Mouse (Mus musculus): ENCODE measurements around the gene Vgll4. TPM values are rescaled to one million over a fixed set of nuclear protein-coding genes. Genes with fewer than 3 reads are reported as not detected.

Vgll4 gene
- total and polyA plus RNA-seq, 2 experiments = 24.3 to 44.5 TPM

DNA sequence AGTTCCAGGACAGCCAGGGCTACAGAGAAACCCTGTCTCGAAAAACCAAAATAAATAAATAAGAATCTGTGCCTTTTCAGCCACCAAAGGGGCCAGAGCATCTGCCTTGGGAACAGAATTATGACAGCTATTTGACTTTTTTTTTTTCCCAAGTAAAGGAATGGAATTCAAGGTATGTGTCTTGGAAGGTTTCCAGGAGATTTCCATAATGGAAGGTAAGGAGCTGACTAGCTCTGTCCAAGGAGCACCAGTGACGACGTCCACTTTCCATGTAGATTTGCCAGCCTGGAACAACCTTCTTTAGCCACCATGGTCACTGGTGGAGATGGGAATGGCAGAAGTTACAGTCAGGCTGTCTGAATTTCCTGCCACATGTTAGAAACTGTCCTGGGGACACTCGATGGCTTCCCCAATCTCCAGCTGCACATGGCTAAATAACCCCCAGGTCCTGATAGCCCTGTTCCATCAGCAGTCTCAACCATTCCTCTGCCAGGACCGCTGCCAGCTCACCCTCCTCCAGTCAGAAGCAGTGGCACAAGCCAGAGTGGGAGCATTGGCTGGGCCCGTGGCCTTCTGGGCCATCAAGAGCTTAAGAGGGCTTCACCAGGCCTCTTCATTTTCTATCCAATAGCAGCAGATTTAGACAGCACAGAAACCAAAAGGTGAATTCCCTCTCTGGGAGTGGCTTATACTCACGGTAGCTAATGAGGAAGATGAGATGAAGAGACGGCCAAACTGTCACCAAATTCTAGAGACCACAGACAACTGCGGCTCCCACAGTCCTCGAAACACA lies 8.3 kb downstream of the Vgll4 start:
- Histone ChIP-seq H3K79me2 (ENCODE audit: control insufficient read depth, insufficient read depth, low read length) (peaks cover 57% of the 10 kb centered on the region; the same call in 1 of the 2 replicates), H3K4me3 (ENCODE audit: insufficient read depth, low read depth, low read length) (no peak overlapping the region), H3K36me3 (ENCODE audit: control insufficient read depth, insufficient read depth, low read length) (no peaks in the 10 kb centered on the region), H3K27ac (replicated peaks; ENCODE audit: insufficient read depth, low read depth, low read length) (no peak overlapping the region), H3K27me3 (ENCODE audit: control insufficient read depth, insufficient read depth, low read length) (no peaks in the 10 kb centered on the region), H3K4me1 (ENCODE audit: control insufficient read depth, insufficient read depth, low read length) (peaks cover 9% of the 10 kb centered on the region; the same call in 1 of the 2 replicates), H3K9ac (ENCODE audit: low read depth, low read length) (no peak overlapping the region)
- 89% methylated on average over 10 of the region's 10 CpGs for WGBS
- no peak for DNase-seq (ENCODE audit: extremely low read depth, low read depth, low spot score)
- no peak for TF ChIP-seq CTCF (IDR thresholded peaks at IDR 0.05; ENCODE audit: low read depth, low read length)
- TF ChIP-seq POLR2A (IDR thresholded peaks at IDR 0.05; ENCODE audit: extremely low read depth, insufficient read depth, low read length) = no peak

DNA sequence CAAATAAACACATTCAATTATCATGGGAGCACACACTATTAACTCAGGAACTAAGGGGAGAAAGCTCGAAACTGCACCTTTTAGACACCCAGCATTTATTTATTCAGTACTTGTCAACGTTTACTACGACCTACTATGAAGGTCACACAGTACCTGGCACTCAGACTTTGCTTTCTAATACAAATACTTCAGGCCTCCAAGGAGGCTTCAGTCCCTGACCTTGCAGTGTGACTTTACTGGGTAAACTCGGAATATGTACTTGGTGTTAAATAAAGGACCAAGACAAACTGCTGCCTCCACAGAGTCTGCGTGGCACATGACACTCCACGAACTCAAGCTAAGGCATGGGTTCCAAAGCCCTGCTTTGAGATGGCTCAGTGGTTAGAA lies 10.8 kb downstream of the Vgll4 start:
- Histone ChIP-seq H3K79me2 (ENCODE audit: control insufficient read depth, insufficient read depth, low read length) (peaks cover 45% of the 10 kb centered on the region; the same call in 1 of the 2 replicates), H3K9ac (ENCODE audit: low read depth, low read length) (no peak overlapping the region), H3K27ac (replicated peaks; ENCODE audit: insufficient read depth, low read depth, low read length) (no peak overlapping the region), H3K4me1 (ENCODE audit: control insufficient read depth, insufficient read depth, low read length) (no peaks in the 10 kb centered on the region), H3K36me3 (ENCODE audit: control insufficient read depth, insufficient read depth, low read length) (no peaks in the 10 kb centered on the region), H3K27me3 (ENCODE audit: control insufficient read depth, insufficient read depth, low read length) (no peaks in the 10 kb centered on the region), H3K4me3 (ENCODE audit: insufficient read depth, low read depth, low read length) (no peak overlapping the region)
- WGBS = 41% methylated on average over 6 of the region's 6 CpGs
- TF ChIP-seq CTCF (IDR thresholded peaks at IDR 0.05; ENCODE audit: low read depth, low read length) = no peak
- TF ChIP-seq POLR2A (IDR thresholded peaks at IDR 0.05; ENCODE audit: extremely low read depth, insufficient read depth, low read length) = no peak
- no peak for DNase-seq (ENCODE audit: extremely low read depth, low read depth, low spot score)

GRCm38 (mm10) chr6:114958249-114959011 lies 11.4 kb downstream of the Vgll4 start:
- no peak for DNase-seq (ENCODE audit: extremely low read depth, low read depth, low spot score)
- Histone ChIP-seq H3K27ac (replicated peaks; ENCODE audit: insufficient read depth, low read depth, low read length) (no peak overlapping the region), H3K9ac (ENCODE audit: low read depth, low read length) (no peak overlapping the region), H3K79me2 (ENCODE audit: control insufficient read depth, insufficient read depth, low read length) (peaks cover 40% of the 10 kb centered on the region; the same call in 1 of the 2 replicates), H3K4me3 (ENCODE audit: insufficient read depth, low read depth, low read length) (no peak overlapping the region), H3K27me3 (ENCODE audit: control insufficient read depth, insufficient read depth, low read length) (no peaks in the 10 kb centered on the region), H3K36me3 (ENCODE audit: control insufficient read depth, insufficient read depth, low read length) (no peaks in the 10 kb centered on the region), H3K4me1 (ENCODE audit: control insufficient read depth, insufficient read depth, low read length) (peaks cover 2% of the 10 kb centered on the region; the same call in 1 of the 2 replicates)
- TF ChIP-seq POLR2A (IDR thresholded peaks at IDR 0.05; ENCODE audit: extremely low read depth, insufficient read depth, low read length) (no peak), CTCF (IDR thresholded peaks at IDR 0.05; ENCODE audit: low read depth, low read length) (no peak)
- 86% methylated on average over 10 of the region's 10 CpGs for WGBS

GRCm38 (mm10) chr6:114957756-114958155 lies 12.0 kb downstream of the Vgll4 start:
- 81% methylated on average over 12 of the region's 12 CpGs for WGBS
- H3K27ac ChIP-seq (replicated peaks; ENCODE audit: insufficient read depth, low read depth, low read length) = no peak overlapping the region
- no peak for TF ChIP-seq CTCF (IDR thresholded peaks at IDR 0.05; ENCODE audit: low read depth, low read length)
- no peak for TF ChIP-seq POLR2A (IDR thresholded peaks at IDR 0.05; ENCODE audit: extremely low read depth, insufficient read depth, low read length)
- peaks cover 36% of the 10 kb centered on the region; the same call in 1 of the 2 replicates for H3K79me2 ChIP-seq (ENCODE audit: control insufficient read depth, insufficient read depth, low read length)
- no peak overlapping the region for H3K4me3 ChIP-seq (ENCODE audit: insufficient read depth, low read depth, low read length)
- H3K4me1 ChIP-seq (ENCODE audit: control insufficient read depth, insufficient read depth, low read length) = peaks cover 6% of the 10 kb centered on the region
- DNase-seq (ENCODE audit: extremely low read depth, low read depth, low spot score) = no peak
- H3K36me3 ChIP-seq (ENCODE audit: control insufficient read depth, insufficient read depth, low read length) = no peaks in the 10 kb centered on the region
- no peaks in the 10 kb centered on the region for H3K27me3 ChIP-seq (ENCODE audit: control insufficient read depth, insufficient read depth, low read length)
- no peak overlapping the region for H3K9ac ChIP-seq (ENCODE audit: low read depth, low read length)

- DNase-seq (ENCODE audit: extremely low read depth, low read depth, low spot score) = no peak
- Histone ChIP-seq H3K4me1 (ENCODE audit: control insufficient read depth, insufficient read depth, low read length) (peaks cover 6% of the 10 kb centered on the region), H3K27me3 (ENCODE audit: control insufficient read depth, insufficient read depth, low read length) (no peaks in the 10 kb centered on the region), H3K9ac (ENCODE audit: low read depth, low read length) (no peak overlapping the region), H3K36me3 (ENCODE audit: control insufficient read depth, insufficient read depth, low read length) (no peaks in the 10 kb centered on the region), H3K4me3 (ENCODE audit: insufficient read depth, low read depth, low read length) (no peak overlapping the region), H3K79me2 (ENCODE audit: control insufficient read depth, insufficient read depth, low read length) (peaks cover 28% of the 10 kb centered on the region; the same call in 1 of the 2 replicates), H3K27ac (replicated peaks; ENCODE audit: insufficient read depth, low read depth, low read length) (0 out of 2 replicates have a peak overlapping the region, but pooled peaks have one; percentile 16)
- WGBS = 77% methylated on average over 5 of the region's 5 CpGs
- TF ChIP-seq CTCF (IDR thresholded peaks at IDR 0.05; ENCODE audit: low read depth, low read length) = no peak
- TF ChIP-seq POLR2A (IDR thresholded peaks at IDR 0.05; ENCODE audit: extremely low read depth, insufficient read depth, low read length) = no peak
These were observed 15.3 kb downstream of the Vgll4 start for GRCm38 (mm10) chr6:114954496-114954895.

Data from liver, adult 2 months (tissue).